ENCODE assay signal across 14 mouse cellular contexts in the genomic region with DNA sequence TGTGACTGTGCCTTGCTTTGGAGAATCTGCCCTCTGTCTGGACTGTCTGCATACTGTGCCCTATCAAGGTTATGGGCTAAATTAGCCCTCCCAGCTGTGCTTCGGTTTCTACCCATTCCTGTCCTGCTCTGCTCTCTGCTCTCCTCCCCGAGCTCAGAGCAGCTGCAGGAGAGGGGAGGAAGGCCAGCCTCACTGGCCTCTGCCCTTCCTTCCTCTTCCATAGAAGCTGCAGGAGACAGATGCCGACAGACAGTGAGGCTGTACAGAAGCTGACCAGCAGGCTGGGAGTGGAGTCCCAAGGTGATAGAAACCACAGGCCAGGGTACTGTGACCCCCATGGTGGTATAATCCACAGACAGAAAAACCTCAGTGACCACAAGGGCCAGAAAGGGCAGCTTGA.
DNase-seq lines count a peak whose midpoint lies in the region; ATAC-seq and TF ChIP-seq lines count a peak whose summit lies in the region.
"Had no signal": no experiment of that assay in that cellular context is flagged by ENCODE, and none has a peak within 500 bp of the region (broad histone marks: within the 10 kb centered on the region; RNA-seq: fewer than 3 reads in every experiment).

No protein-coding gene starts in this region.

- TF ChIP-seq EP300 in stomach, postnatal 0 days (optimal IDR thresholded peaks at IDR 0.05): no peak

- H3K4me2 ChIP-seq in stomach, embryonic 16.5 days (ENCODE audit: low read depth, low read length): no peak overlapping the region
- no peak overlapping the region for H3K4me2 ChIP-seq in stomach, postnatal 0 days (replicated peaks; ENCODE audit: low read depth)
- no peak overlapping the region for H3K4me2 ChIP-seq in kidney, embryonic 16.5 days (replicated peaks; ENCODE audit: low read depth, low read length)
- H3K4me2 ChIP-seq: embryonic facial prominence, embryonic 13.5 days; forebrain, embryonic 13.5 days; stomach, embryonic 15.5 days had no signal

- no peaks in the 10 kb centered on the region for H3K27me3 ChIP-seq in stomach, embryonic 16.5 days (ENCODE audit: control insufficient read depth, insufficient read depth, low read length)
- H3K27me3 ChIP-seq in stomach, postnatal 0 days (ENCODE audit: control insufficient read depth, insufficient read depth, low read length): no peaks in the 10 kb centered on the region
- no peaks in the 10 kb centered on the region for H3K27me3 ChIP-seq in kidney, embryonic 16.5 days (ENCODE audit: insufficient read depth, low read length)
- H3K27me3 ChIP-seq: forebrain, embryonic 13.5 days; stomach, embryonic 15.5 days had no signal

- no peaks in the 10 kb centered on the region for H3K36me3 ChIP-seq in stomach, embryonic 16.5 days (ENCODE audit: control insufficient read depth, insufficient read depth, low read length)
- no peaks in the 10 kb centered on the region for H3K36me3 ChIP-seq in stomach, postnatal 0 days (ENCODE audit: control insufficient read depth, insufficient read depth, low read length)
- H3K36me3 ChIP-seq in kidney, embryonic 16.5 days (ENCODE audit: insufficient read depth, low read length): no peaks in the 10 kb centered on the region
- H3K36me3 ChIP-seq: embryonic facial prominence, embryonic 13.5 days; stomach, embryonic 15.5 days had no signal

- no peak overlapping the region for H3K27ac ChIP-seq in stomach, embryonic 16.5 days (ENCODE audit: low read length)
- H3K27ac ChIP-seq in stomach, postnatal 0 days (replicated peaks): no peak overlapping the region
- peak overlapping the region; percentile 35 for H3K27ac ChIP-seq in kidney, embryonic 16.5 days (ENCODE audit: low read length)
- H3K27ac ChIP-seq: embryonic facial prominence, embryonic 13.5 days; forebrain, embryonic 13.5 days; stomach, embryonic 15.5 days had no signal

- no peak overlapping the region for H3K4me3 ChIP-seq in stomach, embryonic 16.5 days (replicated peaks; ENCODE audit: low read length)
- H3K4me3 ChIP-seq in stomach, postnatal 0 days (ENCODE audit: low read depth, low read length): no peak overlapping the region
- no peak overlapping the region for H3K4me3 ChIP-seq in kidney, embryonic 16.5 days (ENCODE audit: low read length)
- H3K4me3 ChIP-seq: embryonic facial prominence, embryonic 13.5 days; forebrain, embryonic 13.5 days; stomach, embryonic 15.5 days had no signal

- H3K9me3 ChIP-seq in stomach, embryonic 16.5 days (replicated peaks; ENCODE audit: control insufficient read depth, low read length): no peaks in the 10 kb centered on the region
- H3K9me3 ChIP-seq in stomach, postnatal 0 days (ENCODE audit: control insufficient read depth, low read length): no peaks in the 10 kb centered on the region
- no peaks in the 10 kb centered on the region for H3K9me3 ChIP-seq in kidney, embryonic 16.5 days (ENCODE audit: low read length)
- H3K9me3 ChIP-seq: embryonic facial prominence, embryonic 13.5 days; forebrain, embryonic 13.5 days; stomach, embryonic 15.5 days had no signal

- peak; percentile 25 for DNase-seq in gastrocnemius, postnatal 25 days
- no peak for DNase-seq in gastrocnemius, adult 8-10 months (ENCODE audit: low spot score in 2 of 2)
- no peak for DNase-seq in stomach, postnatal 0 days (ENCODE audit: low spot score)
- DNase-seq in B cell, adult 2 months: no peak
- DNase-seq in T-cell, adult 2 months (ENCODE audit: low spot score): no peak
- DNase-seq: cerebellum, adult 8-10 months; layer of hippocampus, adult 9-11 months; right cerebral cortex, postnatal 4 days had no signal

- peaks cover 4% of the 10 kb centered on the region; the same call in 1 of the 2 replicates for H3K4me1 ChIP-seq in stomach, embryonic 16.5 days (ENCODE audit: control insufficient read depth, insufficient read depth, low read length)
- H3K4me1 ChIP-seq in stomach, postnatal 0 days (replicated peaks; ENCODE audit: control insufficient read depth, insufficient read depth): no peaks in the 10 kb centered on the region
- H3K4me1 ChIP-seq in kidney, embryonic 16.5 days (ENCODE audit: insufficient read depth, low read length): peaks cover 28% of the 10 kb centered on the region
- H3K4me1 ChIP-seq: forebrain, embryonic 13.5 days had no signal

- H3K9ac ChIP-seq in stomach, embryonic 16.5 days (ENCODE audit: low read length): no peak overlapping the region
- no peak overlapping the region for H3K9ac ChIP-seq in stomach, postnatal 0 days (ENCODE audit: low read length)
- no peak overlapping the region for H3K9ac ChIP-seq in kidney, embryonic 16.5 days (replicated peaks; ENCODE audit: low read length)
- H3K9ac ChIP-seq: embryonic facial prominence, embryonic 13.5 days; forebrain, embryonic 13.5 days; stomach, embryonic 15.5 days had no signal

- TF ChIP-seq CTCF in stomach, postnatal 0 days (IDR thresholded peaks at IDR 0.05; ENCODE audit: low read depth): no peak

- WGBS in stomach, embryonic 16.5 days: 34% methylated on average over 3 of the region's 3 CpGs
- 31% methylated on average over 3 of the region's 3 CpGs for WGBS in stomach, postnatal 0 days
- 8% methylated on average over 2 of the region's 3 CpGs for WGBS in kidney, embryonic 16.5 days

- peak; percentile 40; the same call in 1 of the 2 replicates for ATAC-seq in stomach, embryonic 16.5 days (ENCODE audit: insufficient read depth, low FRiP score)
- no peak for ATAC-seq in stomach, postnatal 0 days (ENCODE audit: low FRiP score, low TSS enrichment)
- ATAC-seq in kidney, embryonic 16.5 days (ENCODE audit: low FRiP score, low TSS enrichment): peak; percentile 81
- no peak for ATAC-seq in frontal cortex, adult (ENCODE audit: low TSS enrichment)
- ATAC-seq: forebrain, embryonic 13.5 days had no signal

Comparison
In these comparisons a context has a peak if more than half of its experiments do, and no peak if none do; other contexts are left out.
1. ATAC-seq: peak in stomach, embryonic 16.5 days (single experiment) and kidney, embryonic 16.5 days (single experiment); none in stomach, postnatal 0 days (single experiment) and frontal cortex, adult (single experiment).